Mouse (Mus musculus) frontal cortex, postnatal 10 days (tissue): ENCODE results near the gene Fastkd1.
"Not testable (repeated sequence)": the region's sequence is repeated elsewhere in the genome, so short reads cannot be mapped to it uniquely, and the experiment has no call there.

ENCODE experiments used
- DNase-seq, 2 experiments: peaks; one replicate each; pipeline ENCODE4 v3.0.0; 2022; ENCODE audit warnings: low spot score in 2 of 2, mixed read lengths in 1 of 2

The Fastkd1 gene

GRCm38 (mm10) chr2:69669853-69670252 is 43.5 kb downstream of the Fastkd1 start, which contains the start of gene Klhl41:
Gene Klhl41, plus strand, starts transcription at chr2:69670120.
- no peak for DNase-seq

GRCm38 (mm10) chr2:69668414-69668813 is 44.9 kb downstream of the Fastkd1 start:
- DNase-seq = no peak

DNA sequence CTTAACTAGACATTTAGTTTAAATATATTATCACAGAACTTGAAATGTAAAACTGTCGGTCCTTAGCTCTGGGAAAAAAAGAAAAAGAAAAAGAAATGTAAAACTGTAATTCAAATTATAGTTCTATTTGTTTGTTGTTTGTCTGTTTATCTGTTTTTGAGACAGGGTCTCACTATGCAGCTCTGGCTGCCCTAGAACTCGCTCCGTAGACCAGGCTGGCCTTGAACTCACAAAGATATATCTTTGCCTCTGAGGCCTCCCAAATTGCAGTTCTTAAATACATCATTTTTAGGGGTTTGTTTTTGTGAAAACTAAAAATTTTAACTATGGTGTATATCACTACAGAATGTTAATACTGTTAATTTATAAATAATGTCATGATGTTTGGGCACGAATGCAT is 45.7 kb downstream of the Fastkd1 start:
- no peak for DNase-seq

GRCm38 (mm10) chr2:69663827-69664476 is 49.4 kb downstream of the Fastkd1 start:
- no peak for DNase-seq

GRCm38 (mm10) chr2:69659326-69659725 is 54.0 kb downstream of the Fastkd1 start:
- no peak for DNase-seq

- DNase-seq = no peak
These were observed 63.6 kb downstream of the Fastkd1 start for GRCm38 (mm10) chr2:69649716-69650115.

GRCm38 (mm10) chr2:69646726-69647490 is 66.4 kb downstream of the Fastkd1 start, which contains the start of gene Bbs5:
Gene Bbs5, plus strand, starts transcription at chr2:69647171.
- peak; percentile 90 to 91 for DNase-seq

DNA sequence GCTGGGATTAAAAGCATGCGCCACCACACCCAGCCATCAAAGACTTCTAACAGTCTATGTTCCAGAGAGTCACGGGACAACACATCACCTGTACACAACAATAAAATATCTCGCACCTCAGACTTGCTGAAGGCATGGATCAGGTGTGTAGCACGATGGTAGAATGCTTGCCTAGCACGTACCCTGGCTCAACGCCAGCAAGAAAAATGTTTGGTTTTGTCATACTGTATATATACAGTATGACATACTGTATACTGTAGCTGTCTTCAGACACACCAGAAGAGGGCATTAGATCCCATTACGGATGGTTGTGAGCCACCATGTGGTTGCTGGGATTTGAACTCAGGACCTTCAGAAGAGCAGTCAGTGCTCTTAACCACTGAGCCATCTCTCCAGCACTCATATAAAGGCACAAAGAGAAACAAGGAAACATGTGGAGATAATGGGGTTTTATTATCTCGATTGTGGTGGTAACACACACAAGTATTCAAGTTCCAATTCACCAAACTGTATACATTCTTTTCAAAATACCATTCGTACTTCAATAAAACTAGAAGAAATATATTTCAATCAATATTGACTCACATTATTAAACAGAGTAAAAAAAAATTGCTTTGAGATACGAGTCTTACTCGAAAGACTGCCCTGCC is 68.2 kb downstream of the Fastkd1 start:
- no peak for DNase-seq

GRCm38 (mm10) chr2:69640100-69640499 is 73.2 kb downstream of the Fastkd1 start:
- no peak for DNase-seq

GRCm38 (mm10) chr2:69637989-69638388 is 75.3 kb downstream of the Fastkd1 start:
- DNase-seq = not testable (repeated sequence)
